Mouse (Mus musculus) cerebellum, adult 9-10 months (tissue): ENCODE data around the gene 1700123O20Rik.

ENCODE experiments used
- DNase-seq: peaks from one replicate; pipeline ENCODE4 v3.0.0; 2022

Gene 1700123O20Rik

GRCm38 (mm10) chr14:54678657-54679304 lies 7.2 kb upstream of the 1700123O20Rik start:
- no peak for DNase-seq

- no peak for DNase-seq
These were observed 3.6 kb upstream of the 1700123O20Rik start for GRCm38 (mm10) chr14:54682396-54682795.

- no peak for DNase-seq
These were observed 545 bp upstream of the 1700123O20Rik start for GRCm38 (mm10) chr14:54685471-54685870.

GRCm38 (mm10) chr14:54686522-54687143 lies 617 bp downstream of the 1700123O20Rik start, which contains the start of gene Acin1:
Gene Acin1, minus strand, starts transcription at chr14:54686931.
- DNase-seq = peak; percentile 100

- DNase-seq = no peak
These were observed 1.2 kb downstream of the 1700123O20Rik start for GRCm38 (mm10) chr14:54687251-54687650.

GRCm38 (mm10) chr14:54695042-54695441 lies 9.0 kb downstream of the 1700123O20Rik start:
- no peak for DNase-seq

- DNase-seq = no peak
These were observed 10.7 kb downstream of the 1700123O20Rik start for GRCm38 (mm10) chr14:54696752-54697151.

- no peak for DNase-seq
These were observed 12.7 kb downstream of the 1700123O20Rik start, which contains the start of gene Gm29776 for GRCm38 (mm10) chr14:54698733-54699132. Gene Gm29776, minus strand, starts transcription at chr14:54698833.

GRCm38 (mm10) chr14:54699586-54699985 lies 13.6 kb downstream of the 1700123O20Rik start:
- DNase-seq = no peak

GRCm38 (mm10) chr14:54701298-54701697 lies 15.3 kb downstream of the 1700123O20Rik start:
- DNase-seq = peak; percentile 75

- DNase-seq = no peak
These were observed 17.2 kb downstream of the 1700123O20Rik start for GRCm38 (mm10) chr14:54703207-54703606.

- no peak for DNase-seq
These were observed 19.8 kb downstream of the 1700123O20Rik start for GRCm38 (mm10) chr14:54705844-54706243.

- no peak for DNase-seq
These were observed 20.7 kb downstream of the 1700123O20Rik start for GRCm38 (mm10) chr14:54706589-54707320.

- no peak for DNase-seq
These were observed 23.0 kb downstream of the 1700123O20Rik start for GRCm38 (mm10) chr14:54709054-54709453.

- no peak for DNase-seq
These were observed 26.1 kb downstream of the 1700123O20Rik start, which contains the start of gene Cebpe for GRCm38 (mm10) chr14:54712074-54712473. Gene Cebpe, minus strand, starts transcription at chr14:54712174.

- peak; percentile 16 for DNase-seq
These were observed 26.8 kb downstream of the 1700123O20Rik start for GRCm38 (mm10) chr14:54712861-54713260.

GRCm38 (mm10) chr14:54714121-54714520 lies 28.1 kb downstream of the 1700123O20Rik start:
- peak; percentile 94 for DNase-seq

GRCm38 (mm10) chr14:54714617-54715081 lies 28.6 kb downstream of the 1700123O20Rik start:
- peak; percentile 51 for DNase-seq

GRCm38 (mm10) chr14:54715402-54715801 lies 29.4 kb downstream of the 1700123O20Rik start:
- no peak for DNase-seq

- DNase-seq = peak; percentile 29
These were observed 34.0 kb downstream of the 1700123O20Rik start for GRCm38 (mm10) chr14:54720041-54720440.

- peak; percentile 79 for DNase-seq
These were observed 34.8 kb downstream of the 1700123O20Rik start for GRCm38 (mm10) chr14:54720654-54721350.

GRCm38 (mm10) chr14:54721711-54722110 lies 35.7 kb downstream of the 1700123O20Rik start:
- peak; percentile 67 for DNase-seq

GRCm38 (mm10) chr14:54724049-54724448 lies 38.0 kb downstream of the 1700123O20Rik start:
- DNase-seq = no peak
